Mouse (Mus musculus): ENCODE results near the gene Inha.

GRCm38 (mm10) chr1:75502945-75503650 is 3.8 kb upstream of the Inha start:
- TF ChIP-seq CTCF (IDR thresholded peaks at IDR 0.05; ENCODE audit: control insufficient read depth, insufficient read depth, insufficient replicate concordance, low read depth, low read length) (no peak), POLR2A (IDR thresholded peaks at IDR 0.05; ENCODE audit: control insufficient read depth, low read depth, low read length) (no peak)
